Mouse (Mus musculus) neutrophil, adult 5-6 weeks (primary cell): ENCODE results near the gene Cd81. TPM values are rescaled to one million over a fixed set of nuclear protein-coding genes. Genes with fewer than 3 reads are reported as not detected.

Experiments used
- ATAC-seq: fragments of 151-379, 151-347 bp; 2 replicates; pipeline ENCODE4 v1.8.0; 2017; ENCODE audit warnings: mild to moderate bottlenecking, moderate TSS enrichment; ENCODE audit not compliant: insufficient number of reproducible peaks, poor library complexity, low FRiP score, severe bottlenecking; ENCODE audit errors: extremely low read depth
- total RNA-seq: library from RNA; stranded (forward); fragments of 200-1000 nt; gene quantifications from 2 replicates; pipeline ENCODE4 v1.2.3, GENCODE M21; 2017

The Cd81 gene
- total RNA-seq, 1 experiment from 2014 or later, result 141 TPM

DNA sequence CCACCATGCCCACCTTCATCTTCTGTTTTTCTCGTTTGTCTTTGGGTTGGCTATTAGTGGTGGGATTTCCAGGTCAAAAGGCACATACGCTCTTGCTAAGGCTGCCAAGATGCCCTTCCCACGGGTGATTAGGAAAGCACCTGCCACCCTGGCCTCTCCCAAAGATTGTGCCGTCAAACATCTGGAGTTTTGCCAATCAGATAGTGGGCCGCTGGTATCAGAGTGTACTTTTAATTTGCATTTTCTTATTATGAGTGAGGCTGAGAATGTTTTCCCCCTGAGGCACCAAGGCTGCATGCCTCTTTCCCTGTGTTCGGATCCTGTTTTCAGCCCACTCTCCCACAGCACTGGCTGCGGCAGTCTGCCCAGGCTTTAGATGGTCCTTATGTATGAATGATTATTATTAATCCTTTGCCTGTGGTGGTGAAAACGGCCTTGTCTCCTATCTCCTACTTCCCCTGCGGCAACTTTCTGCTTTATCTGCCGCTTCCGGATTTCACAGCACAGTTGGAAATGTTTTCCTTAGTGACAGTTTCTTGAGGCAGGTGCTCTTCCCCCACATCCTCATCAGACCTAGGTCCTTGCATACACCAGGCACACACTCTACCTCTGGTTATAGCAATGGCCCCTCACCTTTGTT, 52.8 kb downstream of the Cd81 start:
- ATAC-seq, result no peak

DNA sequence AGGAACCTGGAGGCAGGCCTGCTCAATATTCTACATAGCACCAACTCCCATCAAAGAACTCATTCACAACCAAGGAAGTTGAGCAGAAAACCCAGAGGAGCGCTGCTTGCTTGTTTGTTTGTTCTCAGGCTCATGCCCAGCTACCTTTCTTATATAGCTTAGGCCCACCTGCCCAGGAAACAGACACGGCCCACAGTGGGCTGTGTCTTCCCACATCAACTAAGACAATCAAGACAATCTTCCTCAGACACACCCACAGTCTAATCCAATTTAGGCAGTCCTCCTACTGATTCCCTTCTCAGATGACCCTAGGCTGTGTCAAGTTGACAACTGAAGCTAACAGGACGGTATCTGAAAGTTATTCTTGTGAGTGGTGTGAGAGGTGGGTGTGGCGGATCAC, 53.5 kb downstream of the Cd81 start, which contains the start of gene Kcnq1:
TSS of gene Kcnq1 (plus strand) at position 301 of the 400 bp plus-strand sequence.
- ATAC-seq, result no peak

DNA sequence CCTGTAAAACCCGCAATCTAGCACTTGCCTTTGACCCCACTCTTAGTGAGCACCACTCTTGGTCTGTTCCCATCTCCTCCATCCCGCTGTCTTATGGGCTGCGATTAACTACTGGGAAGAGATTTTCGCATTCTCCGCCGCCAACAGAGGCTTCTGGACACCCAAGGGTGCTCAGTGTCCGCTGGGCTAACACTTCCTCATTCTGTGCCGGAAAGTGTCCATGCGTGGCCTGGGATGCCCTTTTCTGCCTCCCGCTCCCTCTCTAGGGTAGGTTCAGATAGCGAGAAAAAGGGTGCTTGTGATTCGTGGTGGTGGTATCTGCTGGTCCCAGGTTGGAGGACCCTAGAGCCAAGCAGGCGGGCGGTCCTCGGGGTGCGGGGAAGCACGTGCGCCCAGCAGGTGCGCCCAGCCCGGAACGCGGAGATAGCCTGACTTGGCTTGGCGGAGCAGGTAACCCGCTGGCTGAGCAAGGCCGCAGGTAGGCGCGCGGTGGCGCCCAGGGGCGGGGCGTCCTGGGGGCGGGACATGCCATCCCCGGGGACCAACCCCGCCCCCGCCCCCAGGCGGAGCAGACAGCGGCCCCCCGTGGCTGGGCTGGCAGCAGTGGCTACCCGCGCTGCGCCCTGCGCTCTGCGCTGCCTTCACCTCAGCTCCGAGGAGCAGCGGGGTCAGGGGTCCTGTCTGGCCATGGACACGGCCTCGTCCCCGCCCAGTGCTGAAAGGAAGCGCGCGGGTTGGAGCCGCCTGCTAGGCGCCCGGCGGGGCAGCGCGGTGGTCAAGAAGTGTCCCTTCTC, 54.3 kb downstream of the Cd81 start:
- ATAC-seq, result no peak

DNA sequence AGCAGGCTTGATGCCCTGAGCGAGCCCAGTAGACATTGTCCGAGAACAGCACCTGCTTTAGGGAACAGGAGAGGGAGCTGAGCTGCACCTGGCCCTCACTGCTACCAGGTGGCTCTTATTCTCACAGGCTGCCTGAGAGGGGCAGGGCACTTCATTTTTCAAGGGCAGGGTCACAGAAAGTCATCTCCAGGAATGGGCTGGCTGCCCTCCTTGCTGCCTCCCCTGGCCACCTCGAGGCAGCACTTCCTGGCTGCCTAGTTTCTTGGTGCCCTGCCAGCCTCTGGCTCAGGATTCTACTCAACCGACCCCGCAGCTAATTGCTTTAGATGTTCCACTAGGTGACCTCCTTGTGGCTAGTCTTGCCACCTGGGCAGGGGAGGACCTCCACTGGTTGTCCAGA, 55.7 kb downstream of the Cd81 start:
- ATAC-seq, result no peak

DNA sequence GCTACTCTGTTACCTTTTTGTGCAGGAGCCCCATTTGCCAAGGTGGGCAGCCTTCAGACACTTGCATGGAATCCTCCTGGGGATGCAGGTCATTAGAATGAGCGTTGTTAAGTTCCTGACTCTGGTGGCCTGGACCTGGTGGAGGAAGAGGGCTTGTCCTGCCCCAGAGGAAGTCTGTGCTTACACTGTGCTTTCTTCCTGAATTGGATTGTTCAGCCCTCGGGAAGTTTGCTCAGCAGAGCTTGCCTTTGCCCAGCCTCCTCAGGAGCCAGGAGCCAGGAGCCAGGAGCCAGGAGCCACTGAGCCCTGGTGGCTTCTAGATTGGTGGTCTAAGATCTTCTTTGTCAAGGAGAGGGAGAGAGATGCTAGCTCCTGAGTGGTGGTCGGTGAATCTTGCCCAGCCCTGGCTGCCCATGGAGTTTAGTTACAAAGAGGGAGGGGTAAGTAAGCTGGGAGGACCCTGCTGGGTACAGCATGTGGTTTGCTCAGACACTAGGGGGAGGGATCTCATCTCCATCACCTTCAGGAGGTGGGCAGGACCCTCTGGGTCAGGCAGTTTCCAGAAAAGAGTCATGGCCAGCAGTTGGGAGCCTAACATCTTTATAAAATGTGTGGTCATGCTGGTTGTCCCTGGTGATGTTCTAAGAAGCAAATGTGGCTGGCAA, 56.6 kb downstream of the Cd81 start:
- no peak for ATAC-seq

DNA sequence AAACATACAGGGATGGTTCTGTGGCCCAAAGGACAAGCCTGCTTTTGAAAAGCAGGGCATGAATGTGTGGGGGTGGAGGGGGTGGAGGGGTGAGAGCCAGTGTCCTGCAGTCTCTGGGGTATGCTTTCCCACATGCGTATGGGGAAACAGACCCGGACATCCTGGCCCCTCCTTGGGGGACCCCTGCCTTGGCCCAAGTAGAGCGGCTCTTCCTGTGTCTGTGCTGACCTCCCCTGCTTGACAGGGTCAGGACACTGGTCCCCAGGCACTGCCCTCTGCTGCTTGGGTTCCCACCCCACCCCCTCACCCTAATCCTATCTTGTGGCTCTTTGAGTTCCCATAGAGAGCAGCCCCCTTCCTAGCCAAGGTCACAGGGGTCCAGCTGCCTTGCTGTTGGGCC, 57.2 kb downstream of the Cd81 start:
- ATAC-seq, result no peak

DNA sequence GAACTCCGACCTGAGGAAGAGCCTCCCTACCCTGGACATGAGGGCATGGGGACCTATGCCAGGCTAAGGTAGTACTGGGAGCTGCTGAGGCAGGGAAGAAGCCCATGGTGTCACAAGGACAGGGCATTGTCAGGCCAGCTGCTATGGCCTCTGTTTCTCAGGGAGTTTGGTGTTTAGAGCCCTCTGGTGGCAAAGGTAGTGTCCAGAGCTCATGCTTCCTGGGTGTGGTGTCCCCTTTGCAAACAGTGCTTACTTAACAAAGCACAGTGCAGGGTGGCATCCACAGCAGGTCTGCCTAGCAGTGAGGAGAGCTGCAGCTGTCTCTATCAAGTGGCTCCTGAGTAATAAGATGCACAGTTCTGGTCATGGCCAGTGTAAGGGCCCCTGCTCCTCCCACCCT, 58.3 kb downstream of the Cd81 start:
- no peak for ATAC-seq

DNA sequence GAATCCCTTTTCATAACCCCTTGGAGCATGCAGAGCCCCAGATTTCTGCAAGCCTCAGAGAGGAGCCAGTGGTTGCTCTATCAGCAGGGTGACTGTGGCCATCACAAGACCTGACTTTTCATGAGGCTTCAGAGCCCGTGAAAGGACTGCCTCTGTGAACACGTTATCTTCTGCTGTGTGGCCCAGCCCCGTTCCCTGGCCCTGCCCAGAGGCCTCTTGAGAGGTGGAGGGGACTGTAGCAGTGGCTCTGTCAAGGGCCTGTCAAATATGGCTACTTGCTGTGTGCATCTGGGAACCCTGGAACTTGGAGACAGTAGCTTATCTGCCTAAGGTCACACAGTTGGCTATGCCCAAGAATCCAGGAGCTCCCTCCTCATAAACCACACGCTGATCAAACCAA, 59.2 kb downstream of the Cd81 start:
- no peak for ATAC-seq

DNA sequence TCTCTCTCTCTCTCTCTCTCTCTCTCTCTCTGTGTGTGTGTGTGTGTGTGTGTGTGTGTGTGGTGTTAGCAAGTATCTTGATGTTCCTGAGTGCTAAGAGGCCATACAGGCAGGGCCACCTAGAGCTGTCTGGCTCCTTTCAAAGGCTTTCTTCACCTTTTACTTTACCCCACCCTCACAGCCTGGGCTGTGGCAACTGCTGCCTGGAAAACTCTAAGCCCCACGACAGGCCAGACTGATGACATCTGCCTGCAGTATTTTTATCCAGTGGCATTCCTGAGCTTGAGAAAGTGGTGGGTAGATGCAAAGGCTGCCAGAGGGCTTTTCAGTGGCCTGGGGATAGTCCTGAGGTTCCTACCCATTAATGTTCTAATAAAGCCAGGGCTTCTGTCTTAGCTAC, 59.9 kb downstream of the Cd81 start:
- no peak for ATAC-seq

DNA sequence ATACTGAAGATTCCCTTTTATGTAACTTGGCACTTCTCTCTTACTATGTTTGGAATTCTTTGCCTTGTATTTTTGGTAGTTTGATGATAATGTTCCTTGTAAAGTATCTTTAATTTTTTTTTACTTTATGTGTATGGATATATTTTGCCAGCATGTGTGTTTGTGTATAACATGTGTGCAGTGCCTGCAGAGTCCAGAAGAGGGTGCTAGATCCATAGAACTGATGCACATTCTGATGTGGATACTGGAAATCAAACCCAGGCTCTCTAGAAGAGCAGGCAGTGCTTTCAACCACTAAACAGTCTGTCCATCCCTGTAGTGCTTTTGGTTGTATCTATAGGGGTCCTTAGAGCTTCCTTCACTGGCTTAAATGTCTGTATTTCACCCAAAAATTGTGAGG, 62.2 kb downstream of the Cd81 start:
- no peak for ATAC-seq

DNA sequence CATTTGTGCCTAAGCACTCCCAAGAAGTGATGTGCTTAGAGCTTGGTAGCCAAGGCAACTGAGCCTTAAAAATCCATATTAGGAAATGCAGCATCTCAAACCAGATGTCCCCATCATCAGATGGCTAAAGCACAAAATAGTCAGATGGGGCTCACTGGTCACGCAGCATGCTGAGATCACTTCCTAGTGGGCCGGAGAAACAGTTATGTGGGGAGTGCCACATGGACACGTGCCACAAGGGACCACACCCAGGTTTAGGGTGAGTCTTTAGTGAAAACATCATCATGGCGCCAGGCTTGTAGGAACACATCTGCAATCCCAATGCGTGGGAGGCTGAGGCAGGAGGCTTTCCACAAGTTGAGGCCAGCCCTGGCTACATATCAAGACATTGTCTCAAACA, 64.0 kb downstream of the Cd81 start:
- ATAC-seq, result no peak

Other genes with a start within 250 kb of the Cd81 start
- not detected in 2 replicates for gene Th, start 121.6 kb upstream of the Cd81 start, total RNA-seq
- 0.23 and 0.37 TPM in 2 replicates for gene Ascl2, start 83.5 kb upstream of the Cd81 start, total RNA-seq
- 124 and 132 TPM in 2 replicates for gene Tspan32, start 47.7 kb upstream of the Cd81 start, total RNA-seq
- gene Tssc4, start 16.5 kb downstream of the Cd81 start, total RNA-seq, result 11.7 and 11.9 TPM in 2 replicates
- gene Trpm5, start 41.9 kb downstream of the Cd81 start, total RNA-seq, result not detected in 2 replicates
- not detected in 2 replicates for gene Kcnq1, start 53.6 kb downstream of the Cd81 start, total RNA-seq